Mouse (Mus musculus): ENCODE results near the gene Gm4756. TPM values are rescaled to one million over a fixed set of nuclear protein-coding genes. Genes with fewer than 3 reads are reported as not detected.

Gene Gm4756
- total and polyA plus RNA-seq, 3 experiments, result not detected

GRCm38 (mm10) chr12:72683612-72684011, 34.2 kb upstream of the Gm4756 start:
- Histone ChIP-seq H3K9ac (ENCODE audit: low read depth, low read length) (no peak overlapping the region), H3K36me3 (ENCODE audit: control insufficient read depth, insufficient read depth, low read length) (no peaks in the 10 kb centered on the region), H3K27me3 (ENCODE audit: control insufficient read depth, insufficient read depth, low read length) (no peaks in the 10 kb centered on the region), H3K27ac (no peak overlapping the region), H3K79me2 (replicated peaks; ENCODE audit: control insufficient read depth, insufficient read depth, low read length) (no peaks in the 10 kb centered on the region), H3K4me1 (ENCODE audit: control insufficient read depth, insufficient read depth, low read length) (no peaks in the 10 kb centered on the region), H3K4me3 (no peak overlapping the region)
- intact Hi-C loops (cut with DNase I), result no loop called here
- no peak for TF ChIP-seq POLR2A (IDR thresholded peaks at IDR 0.05; ENCODE audit: insufficient read depth, low read depth, low read length)
- TF ChIP-seq CTCF (IDR thresholded peaks at IDR 0.05), result no peak
- TF ChIP-seq EP300 (IDR thresholded peaks at IDR 0.05; ENCODE audit: insufficient read depth, low read depth, low read length), result no peak
- 98% methylated on average over 3 of the region's 3 CpGs for WGBS
- DNase-seq, result no peak

GRCm38 (mm10) chr12:72682511-72683282, 33.2 kb upstream of the Gm4756 start:
- H3K4me3 ChIP-seq, result no peak overlapping the region
- DNase-seq, result peak in 1 of 2 experiments; percentile 12
- H3K27ac ChIP-seq, result peak overlapping the region; percentile 26; the same call in 1 of the 2 replicates
- no peaks in the 10 kb centered on the region for H3K36me3 ChIP-seq (ENCODE audit: control insufficient read depth, insufficient read depth, low read length)
- no peaks in the 10 kb centered on the region for H3K79me2 ChIP-seq (replicated peaks; ENCODE audit: control insufficient read depth, insufficient read depth, low read length)
- no peaks in the 10 kb centered on the region for H3K4me1 ChIP-seq (ENCODE audit: control insufficient read depth, insufficient read depth, low read length)
- TF ChIP-seq EP300 (IDR thresholded peaks at IDR 0.05; ENCODE audit: insufficient read depth, low read depth, low read length), result no peak
- TF ChIP-seq POLR2A (IDR thresholded peaks at IDR 0.05; ENCODE audit: insufficient read depth, low read depth, low read length), result no peak
- no peak for TF ChIP-seq CTCF (IDR thresholded peaks at IDR 0.05)
- intact Hi-C loops (cut with DNase I), result no loop called here
- 26% methylated on average over 8 of the region's 8 CpGs for WGBS
- no peak overlapping the region for H3K9ac ChIP-seq (ENCODE audit: low read depth, low read length)
- no peaks in the 10 kb centered on the region for H3K27me3 ChIP-seq (ENCODE audit: control insufficient read depth, insufficient read depth, low read length)

- Histone ChIP-seq H3K79me2 (replicated peaks; ENCODE audit: control insufficient read depth, insufficient read depth, low read length) (no peaks in the 10 kb centered on the region), H3K4me1 (ENCODE audit: control insufficient read depth, insufficient read depth, low read length) (no peaks in the 10 kb centered on the region), H3K4me3 (no peak overlapping the region), H3K27ac (no peak overlapping the region), H3K27me3 (ENCODE audit: control insufficient read depth, insufficient read depth, low read length) (no peaks in the 10 kb centered on the region), H3K36me3 (ENCODE audit: control insufficient read depth, insufficient read depth, low read length) (no peaks in the 10 kb centered on the region), H3K9ac (ENCODE audit: low read depth, low read length) (no peak overlapping the region)
- no peak for DNase-seq
- TF ChIP-seq CTCF (IDR thresholded peaks at IDR 0.05) (no peak), POLR2A (IDR thresholded peaks at IDR 0.05; ENCODE audit: insufficient read depth, low read depth, low read length) (no peak)
- intact Hi-C loops (cut with DNase I), result no loop called here
- WGBS, result 100% methylated on average over 1 of the region's 1 CpGs
These were observed 32.5 kb upstream of the Gm4756 start for GRCm38 (mm10) chr12:72681919-72682318.

GRCm38 (mm10) chr12:72679635-72680034, 30.2 kb upstream of the Gm4756 start:
- no peak for DNase-seq
- TF ChIP-seq POLR2A (IDR thresholded peaks at IDR 0.05; ENCODE audit: insufficient read depth, low read depth, low read length) (no peak), CTCF (IDR thresholded peaks at IDR 0.05) (peak; percentile 26)
- Histone ChIP-seq H3K4me3 (no peak overlapping the region), H3K79me2 (replicated peaks; ENCODE audit: control insufficient read depth, insufficient read depth, low read length) (no peaks in the 10 kb centered on the region), H3K27ac (no peak overlapping the region), H3K9ac (ENCODE audit: low read depth, low read length) (no peak overlapping the region), H3K27me3 (ENCODE audit: control insufficient read depth, insufficient read depth, low read length) (no peaks in the 10 kb centered on the region), H3K36me3 (ENCODE audit: control insufficient read depth, insufficient read depth, low read length) (no peaks in the 10 kb centered on the region), H3K4me1 (ENCODE audit: control insufficient read depth, insufficient read depth, low read length) (no peaks in the 10 kb centered on the region)
- intact Hi-C loops (cut with DNase I), result no loop called here
- WGBS, result 69% methylated on average over 3 of the region's 3 CpGs

- Histone ChIP-seq H3K9ac (ENCODE audit: low read depth, low read length) (no peak overlapping the region), H3K27ac (peak overlapping the region; percentile 82), H3K27me3 (ENCODE audit: control insufficient read depth, insufficient read depth, low read length) (no peaks in the 10 kb centered on the region), H3K4me1 (ENCODE audit: control insufficient read depth, insufficient read depth, low read length) (peaks cover 3% of the 10 kb centered on the region), H3K36me3 (ENCODE audit: control insufficient read depth, insufficient read depth, low read length) (no peaks in the 10 kb centered on the region), H3K4me3 (no peak overlapping the region), H3K79me2 (replicated peaks; ENCODE audit: control insufficient read depth, insufficient read depth, low read length) (no peaks in the 10 kb centered on the region)
- peak in 1 of 2 experiments; percentile 20 for DNase-seq
- WGBS, result 51% methylated on average over 2 of the region's 2 CpGs
- no peak for TF ChIP-seq POLR2A (IDR thresholded peaks at IDR 0.05; ENCODE audit: insufficient read depth, low read depth, low read length)
- no peak for TF ChIP-seq EP300 (IDR thresholded peaks at IDR 0.05; ENCODE audit: insufficient read depth, low read depth, low read length)
- no peak for TF ChIP-seq CTCF (IDR thresholded peaks at IDR 0.05)
- intact Hi-C loops (cut with DNase I), result no loop called here
These were observed 25.4 kb upstream of the Gm4756 start for GRCm38 (mm10) chr12:72674820-72675219.

- H3K4me1 ChIP-seq (ENCODE audit: control insufficient read depth, insufficient read depth, low read length), result peaks cover 3% of the 10 kb centered on the region
- H3K79me2 ChIP-seq (replicated peaks; ENCODE audit: control insufficient read depth, insufficient read depth, low read length), result no peaks in the 10 kb centered on the region
- no peak overlapping the region for H3K9ac ChIP-seq (ENCODE audit: low read depth, low read length)
- no peak overlapping the region for H3K4me3 ChIP-seq
- no peaks in the 10 kb centered on the region for H3K36me3 ChIP-seq (ENCODE audit: control insufficient read depth, insufficient read depth, low read length)
- intact Hi-C loops (cut with DNase I), result no loop called here
- TF ChIP-seq POLR2A (IDR thresholded peaks at IDR 0.05; ENCODE audit: insufficient read depth, low read depth, low read length) (no peak), CTCF (IDR thresholded peaks at IDR 0.05) (no peak), EP300 (IDR thresholded peaks at IDR 0.05; ENCODE audit: insufficient read depth, low read depth, low read length) (no peak)
- 50% methylated on average over 7 of the region's 7 CpGs for WGBS
- no peaks in the 10 kb centered on the region for H3K27me3 ChIP-seq (ENCODE audit: control insufficient read depth, insufficient read depth, low read length)
- peak overlapping the region; percentile 82 for H3K27ac ChIP-seq
- peak in 1 of 2 experiments; percentile 26 for DNase-seq
These were observed 24.8 kb upstream of the Gm4756 start for GRCm38 (mm10) chr12:72674079-72674797.

All from heart, adult 2 months (tissue).